Mouse (Mus musculus) brown adipose tissue, adult 24 weeks (tissue): ENCODE results near the gene Gdf1. TPM values are rescaled to one million over a fixed set of nuclear protein-coding genes. Genes with fewer than 3 reads are reported as not detected.

Source experiments
- H3K27ac ChIP-seq: fragments of 200-500 bp; replicated peaks from 2 replicates; pipeline ENCODE4 v1.5.1; 2012; ENCODE audit warnings: low read depth, mild to moderate bottlenecking, low read length
- H3K4me1 ChIP-seq: fragments of 200-500 bp; 2 replicates; pipeline ENCODE4 v1.6.1; 2012; ENCODE audit warnings: low read length, mixed read lengths; ENCODE audit not compliant: control insufficient read depth, insufficient read depth, insufficient read length
- H3K4me3 ChIP-seq: fragments of 200-500 bp; 2 replicates; pipeline ENCODE4 v1.5.1; 2012; ENCODE audit warnings: low read depth, mild to moderate bottlenecking, low read length, moderate library complexity; ENCODE audit not compliant: insufficient read depth
- polyA plus RNA-seq: library from polyadenylated mRNA; stranded (reverse); fragments of >200 nt; gene quantifications from 2 replicates; pipeline ENCODE4 v1.2.4, GENCODE M21; 2012; ENCODE audit not compliant: missing spikeins, insufficient read depth, insufficient read length

The Gdf1 gene
- polyA plus RNA-seq, 1 experiment = not detected

DNA sequence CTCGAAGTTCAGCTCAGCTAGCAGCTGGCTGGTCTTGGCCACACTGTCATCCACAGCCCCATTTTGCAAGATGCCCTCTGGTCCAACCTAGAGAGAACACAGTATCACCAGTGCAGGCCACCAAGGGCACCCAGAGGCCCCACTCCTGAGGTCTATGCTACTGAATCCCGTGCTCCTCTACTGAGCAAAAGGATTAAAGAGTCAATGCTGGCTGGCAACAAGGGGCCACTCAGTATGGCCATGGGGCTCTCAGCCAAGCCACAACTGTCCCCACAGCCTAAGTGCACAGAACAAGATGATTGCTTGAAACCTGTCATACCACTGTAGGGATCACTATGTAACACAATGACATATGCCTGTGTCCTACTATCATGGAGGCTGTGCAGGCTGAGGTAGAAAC is 14.7 kb downstream of the Gdf1 start:
- H3K4me1 ChIP-seq = peaks cover 8% of the 10 kb centered on the region
- no peak overlapping the region for H3K27ac ChIP-seq
- no peak overlapping the region for H3K4me3 ChIP-seq

DNA sequence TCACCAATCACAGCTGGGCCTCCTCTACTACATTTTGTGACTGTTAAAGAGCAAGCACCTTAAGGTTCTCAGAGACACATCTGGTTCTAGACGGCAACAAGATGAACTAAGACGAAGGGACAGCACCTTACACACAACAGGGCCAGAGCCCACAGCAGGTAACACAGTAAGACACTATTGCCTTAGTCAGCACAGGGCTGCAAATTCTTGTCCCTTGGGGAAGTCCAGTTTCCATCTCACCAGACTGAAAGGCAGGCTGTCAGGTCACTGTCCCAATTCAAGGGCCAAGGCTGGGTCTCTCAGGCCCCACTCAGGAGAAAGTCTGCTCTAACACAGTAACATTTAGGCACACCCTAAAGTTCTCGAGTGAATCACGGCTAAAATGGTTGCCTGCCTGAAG is 17.8 kb downstream of the Gdf1 start:
- Histone ChIP-seq H3K4me1 (peaks cover 28% of the 10 kb centered on the region), H3K27ac (no peak overlapping the region)

DNA sequence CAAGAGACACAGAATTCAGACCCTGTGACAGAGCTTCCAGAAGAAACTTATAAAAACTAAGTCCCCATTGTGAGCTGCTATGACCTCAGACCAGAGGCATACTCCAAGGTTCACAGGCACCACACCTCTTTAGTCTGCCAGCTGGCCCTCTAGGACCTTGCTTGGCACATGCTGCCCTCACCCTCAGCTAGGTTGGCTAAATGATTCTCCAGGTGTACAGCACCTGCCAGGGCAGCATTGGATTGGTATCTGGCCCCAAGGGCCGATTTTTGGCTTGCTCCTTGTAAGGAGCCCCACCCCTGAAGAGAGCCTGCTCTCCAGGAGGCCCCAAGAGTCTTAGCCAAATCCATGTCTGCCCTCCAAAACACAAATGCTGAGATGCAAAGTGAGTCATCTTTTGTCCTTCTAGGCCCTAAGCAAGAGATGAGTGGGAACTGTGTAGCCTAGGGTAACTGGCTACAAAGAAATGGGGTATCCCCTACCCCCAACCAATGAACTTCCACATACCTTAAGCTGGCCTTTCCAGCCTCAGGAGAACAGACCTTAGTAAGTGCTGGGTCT is 18.3 kb downstream of the Gdf1 start:
- Histone ChIP-seq H3K27ac (no peak overlapping the region), H3K4me1 (peaks cover 28% of the 10 kb centered on the region)

More for the DNA sequence above, 17.8 kb downstream of the Gdf1 start:
- no peak overlapping the region for H3K4me3 ChIP-seq

DNA sequence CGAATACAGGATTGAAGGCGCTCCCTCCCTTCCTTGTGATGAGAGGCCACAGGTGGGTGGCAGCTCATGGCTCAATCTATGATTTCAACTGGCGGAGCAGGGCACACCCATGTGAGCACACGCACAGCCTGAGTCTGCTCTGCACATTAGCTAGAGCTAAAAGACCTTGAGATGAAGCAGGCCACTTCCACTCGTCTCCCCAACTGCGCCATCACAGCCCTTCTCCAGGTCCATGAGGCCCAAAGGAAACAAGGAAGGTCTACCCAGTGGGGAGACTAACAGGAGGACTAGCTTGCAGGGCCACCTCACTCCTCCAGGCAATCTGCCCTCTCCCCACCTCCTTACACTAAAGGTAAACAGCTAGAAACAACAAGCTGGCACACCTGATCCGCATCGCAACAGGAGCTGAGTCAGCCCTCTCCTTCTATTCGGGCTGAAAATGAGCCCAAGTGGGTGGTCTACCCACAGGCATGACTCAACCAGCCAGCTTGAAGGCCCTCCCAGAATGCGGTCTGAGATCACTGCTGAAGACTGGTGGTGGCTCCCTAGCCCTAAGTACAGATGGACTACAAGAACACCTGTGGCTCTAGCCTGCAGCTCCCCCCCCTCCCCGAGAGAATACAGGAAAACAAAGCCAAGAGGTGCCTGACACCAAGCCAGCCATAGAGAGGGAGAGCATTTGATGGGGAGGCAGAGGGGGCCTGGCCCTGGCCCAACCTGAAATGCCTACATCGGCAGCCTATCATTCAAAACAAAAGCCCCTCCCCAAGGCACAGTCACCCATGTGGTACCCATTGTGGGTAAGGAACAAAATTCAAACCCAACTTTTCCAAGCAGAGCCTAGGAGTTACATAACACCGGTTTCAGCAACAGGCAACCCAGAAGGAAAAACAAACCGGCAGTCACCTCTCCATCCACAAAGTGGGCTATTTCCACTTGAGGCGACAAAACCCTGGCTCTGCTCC is 21.7 kb downstream of the Gdf1 start:
- Histone ChIP-seq H3K4me3 (peak overlapping the region; percentile 99), H3K4me1 (peaks cover 28% of the 10 kb centered on the region), H3K27ac (no peak overlapping the region)

More for the DNA sequence above, 18.3 kb downstream of the Gdf1 start:
- H3K4me3 ChIP-seq = no peak overlapping the region

GRCm38 (mm10) chr8:70352000-70352384 is 22.4 kb downstream of the Gdf1 start:
- Histone ChIP-seq H3K4me1 (peaks cover 28% of the 10 kb centered on the region), H3K4me3 (peak overlapping the region; percentile 99), H3K27ac (0 out of 2 replicates have a peak overlapping the region, but pooled peaks have one; percentile 16)

DNA sequence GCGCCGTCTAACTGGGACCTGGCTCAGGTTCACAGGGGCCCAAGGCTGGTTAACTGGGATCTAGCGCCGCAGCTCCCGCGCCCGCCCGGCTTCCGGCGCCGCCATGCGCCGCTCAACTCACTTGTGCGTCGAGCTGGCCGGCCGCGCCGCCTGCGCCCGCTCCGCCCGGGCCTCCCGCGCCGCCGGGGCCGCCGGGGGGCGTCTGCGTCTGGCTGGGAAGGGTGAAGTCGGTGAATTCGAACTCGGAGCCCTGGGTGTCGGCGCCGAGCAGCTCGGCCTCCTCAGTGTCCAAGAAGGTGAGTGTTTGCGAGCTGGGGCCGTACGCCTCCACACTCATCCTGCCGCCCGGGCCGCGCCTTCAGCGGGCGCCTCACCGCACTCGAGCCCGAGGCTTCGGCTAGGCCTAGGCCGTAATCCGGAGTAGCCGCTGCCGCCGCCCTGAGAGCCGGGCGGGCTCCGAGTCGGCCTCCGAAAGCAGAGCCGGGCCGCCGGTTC is 23.1 kb downstream of the Gdf1 start:
- Histone ChIP-seq H3K4me1 (peaks cover 28% of the 10 kb centered on the region), H3K27ac (peak overlapping the region; percentile 67), H3K4me3 (peak overlapping the region; percentile 99)

DNA sequence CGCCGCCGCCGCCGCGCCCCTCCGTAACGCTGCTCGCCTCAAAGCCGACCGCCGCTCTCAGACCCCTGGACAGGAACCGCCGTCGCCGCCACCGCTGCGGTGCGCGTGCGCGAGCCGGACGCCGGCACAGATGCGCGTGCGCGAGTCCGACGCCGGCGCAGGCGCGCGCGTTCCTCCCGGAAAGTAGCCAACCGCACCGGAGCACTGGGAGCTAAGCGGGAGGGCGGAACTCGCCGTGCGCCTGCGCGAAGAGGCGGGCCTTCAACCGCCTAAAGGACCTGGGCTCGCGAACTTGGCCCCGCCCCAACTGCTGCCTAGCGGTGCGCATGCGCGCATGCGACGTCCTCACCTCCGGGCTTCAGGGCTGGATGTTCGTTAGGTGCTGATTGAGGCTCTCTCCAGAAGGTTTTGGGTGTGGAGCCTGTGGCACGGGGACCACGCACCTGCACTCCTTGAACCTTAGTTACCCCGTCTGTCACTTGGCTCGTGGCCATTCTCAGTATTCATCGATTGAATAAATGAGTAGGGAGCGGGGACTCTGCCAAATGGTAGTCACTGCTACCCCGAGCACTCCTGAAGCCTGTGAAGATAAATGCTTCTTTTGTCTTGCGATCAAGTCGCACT is 23.7 kb downstream of the Gdf1 start, which contains the start of gene Upf1:
Upf1 (minus strand) TSS at position 85 of the 624 bp plus-strand sequence.
- Histone ChIP-seq H3K27ac (peak within 1 kb of the TSS; percentile 67), H3K4me3 (peak within 1 kb of the TSS; percentile 99), H3K4me1 (peaks cover 27% of the 10 kb centered on the region)

- Histone ChIP-seq H3K4me1 (peaks cover 20% of the 10 kb centered on the region), H3K27ac (no peak overlapping the region), H3K4me3 (peak overlapping the region; percentile 63; the same call in 1 of the 2 replicates)
Measured at GRCm38 (mm10) chr8:70354004-70354403, 24.4 kb downstream of the Gdf1 start.

- Histone ChIP-seq H3K27ac (no peak overlapping the region), H3K4me3 (no peak overlapping the region), H3K4me1 (peaks cover 10% of the 10 kb centered on the region)
Measured at GRCm38 (mm10) chr8:70356111-70356510, 26.5 kb downstream of the Gdf1 start.

DNA sequence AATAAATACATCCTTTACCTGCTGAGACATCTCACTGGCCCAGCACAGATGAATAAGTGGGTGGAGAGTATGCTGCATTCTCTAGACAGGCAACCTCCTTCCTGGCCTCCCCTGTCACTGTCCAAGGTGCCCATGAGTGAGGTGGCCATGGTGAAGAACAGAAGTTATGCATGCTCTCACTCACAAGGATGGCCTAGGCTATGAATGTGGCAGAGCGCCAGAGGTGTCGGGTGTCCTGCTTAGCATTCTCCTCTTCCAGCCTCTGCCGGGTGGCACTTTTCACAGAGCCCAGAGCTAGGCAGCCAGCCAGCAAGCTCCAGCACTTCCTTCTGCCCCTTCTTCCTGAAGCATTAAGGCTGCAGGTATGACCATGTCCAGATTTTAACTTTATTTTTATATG is 29.8 kb downstream of the Gdf1 start:
- Histone ChIP-seq H3K4me3 (no peak overlapping the region), H3K27ac (no peak overlapping the region), H3K4me1 (peaks cover 5% of the 10 kb centered on the region)

DNA sequence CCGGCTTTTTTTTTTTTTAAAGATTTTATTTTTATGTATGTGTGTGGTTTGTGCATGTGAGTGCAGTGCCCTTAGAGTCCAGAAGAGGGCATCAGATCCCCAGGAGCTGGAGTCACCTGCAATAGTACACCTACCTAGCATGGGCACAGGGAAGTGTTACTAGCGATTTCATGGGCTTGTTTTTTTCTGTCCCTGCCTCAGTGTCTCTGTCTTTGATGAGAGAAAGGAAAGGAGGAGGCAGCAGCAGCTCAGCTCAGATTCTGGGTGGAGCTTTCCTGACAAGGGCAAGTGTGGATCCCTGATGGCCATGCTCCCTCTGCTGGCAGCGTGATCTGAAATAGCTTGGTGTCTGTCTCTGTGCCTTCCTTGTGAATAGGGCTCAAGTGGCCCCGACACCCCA is 31.2 kb downstream of the Gdf1 start:
- peaks cover 5% of the 10 kb centered on the region for H3K4me1 ChIP-seq
- H3K4me3 ChIP-seq = no peak overlapping the region
- no peak overlapping the region for H3K27ac ChIP-seq

- no peak overlapping the region for H3K27ac ChIP-seq
- H3K4me1 ChIP-seq = peaks cover 5% of the 10 kb centered on the region
- H3K4me3 ChIP-seq = no peak overlapping the region
Measured at GRCm38 (mm10) chr8:70361484-70362032, 31.9 kb downstream of the Gdf1 start.

- Histone ChIP-seq H3K4me3 (no peak overlapping the region), H3K27ac (no peak overlapping the region), H3K4me1 (peaks cover 5% of the 10 kb centered on the region)
Measured at GRCm38 (mm10) chr8:70364066-70364465, 34.4 kb downstream of the Gdf1 start.

GRCm38 (mm10) chr8:70366588-70366987 is 37.0 kb downstream of the Gdf1 start:
- H3K4me1 ChIP-seq = peaks cover 5% of the 10 kb centered on the region
- H3K4me3 ChIP-seq = no peak overlapping the region
- no peak overlapping the region for H3K27ac ChIP-seq

DNA sequence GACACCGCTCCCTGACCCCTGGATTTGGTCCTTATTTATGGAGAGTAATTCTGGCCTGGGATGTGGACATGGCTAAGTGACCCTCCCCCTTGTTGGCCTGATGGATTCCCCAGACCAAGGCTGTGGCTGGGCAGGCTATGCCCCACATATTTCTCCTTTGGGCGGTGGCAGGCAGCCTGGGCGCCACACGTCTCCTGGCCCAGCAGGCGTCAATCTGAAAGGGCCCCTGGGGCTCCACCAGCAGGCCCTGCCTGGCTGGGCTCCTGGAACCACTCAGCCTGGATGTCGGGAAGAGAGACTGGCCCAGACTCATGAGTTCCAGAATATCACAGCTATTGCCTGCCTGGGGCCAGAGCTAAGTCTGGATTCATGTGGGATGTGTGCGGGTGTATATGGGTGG is 40.9 kb downstream of the Gdf1 start:
- Histone ChIP-seq H3K27ac (no peak overlapping the region), H3K4me3 (no peak overlapping the region), H3K4me1 (peaks cover 4% of the 10 kb centered on the region; the same call in 1 of the 2 replicates)
